Mouse (Mus musculus): ENCODE measurements around the gene Srp54a.
"Not testable (repeated sequence)": the region's sequence is repeated elsewhere in the genome, so short reads cannot be mapped to it uniquely, and the experiment has no call there.

Srp54a gene

GRCm38 (mm10) chr12:55079726-55080600 is at the start of gene Srp54a, which contains the start of gene 2700097O09Rik:
Gene Srp54a, plus strand, starts transcription at chr12:55080262.
Gene 2700097O09Rik, minus strand, starts transcription at chr12:55080110.
- peak; percentile 97 for DNase-seq (ENCODE audit: low spot score)

DNA sequence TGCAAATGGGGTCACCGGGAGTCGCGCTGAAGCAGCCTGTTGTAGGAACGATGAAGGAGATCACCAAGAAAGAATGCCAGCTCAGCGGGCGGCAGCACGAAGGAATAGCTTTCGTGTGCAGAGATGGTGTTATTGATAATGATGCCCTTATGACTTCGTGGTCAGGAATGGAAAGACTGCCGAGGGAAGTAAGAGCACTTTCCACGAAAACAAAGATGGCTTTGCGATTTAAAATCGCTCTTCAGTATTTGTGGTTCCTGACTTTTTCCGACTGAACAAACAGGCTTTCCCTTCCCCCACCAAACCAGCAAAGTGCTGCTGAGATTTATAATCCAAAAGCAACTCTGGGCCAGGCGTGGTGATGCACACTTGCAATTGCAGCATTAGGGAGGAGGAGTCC is 39.1 kb upstream of the Srp54a start:
- no peak for DNase-seq (ENCODE audit: low spot score)

GRCm38 (mm10) chr12:55049731-55050353 is 30.2 kb upstream of the Srp54a start:
- no peak for DNase-seq (ENCODE audit: low spot score)

- DNase-seq (ENCODE audit: low spot score): no peak
Observed at GRCm38 (mm10) chr12:55051210-55052173, 28.6 kb upstream of the Srp54a start.

GRCm38 (mm10) chr12:55053267-55053666 is 26.8 kb upstream of the Srp54a start:
- DNase-seq (ENCODE audit: low spot score): no peak

- no peak for DNase-seq (ENCODE audit: low spot score)
Observed at GRCm38 (mm10) chr12:55054551-55055241, 25.4 kb upstream of the Srp54a start.

DNA sequence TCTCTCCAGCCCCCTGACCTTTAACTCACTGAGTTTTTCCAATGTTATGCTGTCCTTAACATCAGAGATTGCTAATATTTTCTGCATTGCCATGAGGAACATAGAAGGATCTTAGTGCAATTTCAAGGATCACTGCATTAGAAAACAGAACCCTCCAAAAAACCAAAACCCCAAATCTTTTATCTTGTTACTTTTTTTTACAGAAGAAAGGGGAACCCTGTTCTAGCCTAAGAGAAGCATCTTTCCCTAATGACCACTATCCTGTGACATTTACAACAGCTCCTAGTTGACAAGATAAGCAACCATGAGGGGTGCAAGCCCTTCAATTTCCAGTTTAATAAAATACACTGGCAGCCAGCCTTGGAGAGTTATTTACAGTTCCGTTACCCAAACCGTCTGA is 23.4 kb upstream of the Srp54a start:
- no peak for DNase-seq (ENCODE audit: low spot score)

DNA sequence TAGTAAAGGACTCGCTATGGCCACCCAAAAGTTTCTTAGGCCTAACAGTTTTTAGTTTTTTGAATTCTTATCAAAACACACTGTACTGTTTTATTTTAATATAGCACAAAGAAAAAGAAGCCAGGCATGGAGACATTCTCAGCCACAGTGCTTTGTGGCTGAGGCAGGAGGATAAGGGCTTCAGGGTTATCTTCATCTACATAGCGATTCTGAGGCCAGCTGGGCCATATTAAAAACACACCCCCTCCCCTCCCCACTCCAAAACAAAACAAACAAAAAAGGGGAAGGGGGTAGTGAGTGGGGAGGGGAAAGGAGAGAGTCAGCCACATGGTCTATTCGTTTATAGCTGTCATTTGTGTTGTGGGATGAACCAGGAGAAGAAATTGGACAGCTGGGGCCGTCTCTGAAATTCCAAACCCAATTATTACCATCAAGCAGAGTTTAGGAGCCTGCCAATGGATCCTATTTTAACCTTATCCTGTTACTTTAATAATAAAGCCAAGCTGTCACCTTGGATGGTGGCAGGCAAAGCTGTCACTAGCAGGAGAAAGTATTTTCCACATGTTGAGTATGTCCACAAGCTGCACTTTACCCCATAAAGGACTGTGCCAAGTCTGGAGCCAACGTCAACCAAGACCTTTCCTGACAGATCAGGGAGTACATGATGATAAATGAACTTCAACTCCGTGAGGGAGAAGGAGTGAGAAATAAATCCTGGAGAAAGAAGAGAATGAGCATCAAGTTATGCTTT is 21.0 kb upstream of the Srp54a start:
- DNase-seq (ENCODE audit: low spot score): no peak

DNA sequence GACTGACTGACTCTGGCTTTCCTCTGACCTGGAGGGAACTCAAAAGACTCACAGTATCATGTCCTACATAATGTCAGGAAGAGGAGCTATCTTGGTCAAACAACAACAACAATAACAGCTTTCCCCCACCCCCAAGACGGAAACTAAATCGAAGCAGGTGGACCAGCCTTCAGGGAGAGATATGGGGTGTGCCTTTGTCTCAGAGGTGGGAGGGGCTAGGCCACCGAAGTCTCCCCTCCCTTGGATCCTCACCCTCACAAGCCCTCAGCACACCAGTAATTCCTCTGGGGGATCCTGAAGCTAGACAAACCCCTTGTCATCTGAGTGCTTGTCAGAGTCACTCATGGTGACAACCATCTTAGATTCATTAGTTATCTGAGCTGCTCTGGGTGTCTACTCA is 20.2 kb upstream of the Srp54a start:
- no peak for DNase-seq (ENCODE audit: low spot score)

- no peak for DNase-seq (ENCODE audit: low spot score)
Observed at GRCm38 (mm10) chr12:55060212-55060898, 19.7 kb upstream of the Srp54a start.

DNA sequence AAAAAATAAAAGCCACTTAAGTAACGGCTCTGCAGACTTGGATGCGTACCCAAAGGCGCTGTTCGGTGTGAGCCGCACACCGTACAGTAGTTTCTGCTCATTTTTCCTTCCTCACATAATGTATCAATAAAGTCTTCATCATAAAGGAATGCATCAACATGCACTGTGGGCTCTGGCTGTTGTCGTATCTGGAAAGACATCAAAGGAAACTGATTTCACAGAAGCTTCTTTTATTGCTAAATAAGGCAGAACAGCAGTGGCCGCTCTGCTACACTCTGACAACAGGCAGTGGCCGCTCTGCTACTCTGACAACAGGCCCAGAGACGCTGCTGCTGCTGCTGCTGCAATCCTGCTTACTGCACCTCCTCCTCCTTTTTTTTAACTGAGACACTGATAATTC is 19.1 kb upstream of the Srp54a start:
- no peak for DNase-seq (ENCODE audit: low spot score)

GRCm38 (mm10) chr12:55062141-55062540 is 17.9 kb upstream of the Srp54a start:
- DNase-seq (ENCODE audit: low spot score): no peak

DNA sequence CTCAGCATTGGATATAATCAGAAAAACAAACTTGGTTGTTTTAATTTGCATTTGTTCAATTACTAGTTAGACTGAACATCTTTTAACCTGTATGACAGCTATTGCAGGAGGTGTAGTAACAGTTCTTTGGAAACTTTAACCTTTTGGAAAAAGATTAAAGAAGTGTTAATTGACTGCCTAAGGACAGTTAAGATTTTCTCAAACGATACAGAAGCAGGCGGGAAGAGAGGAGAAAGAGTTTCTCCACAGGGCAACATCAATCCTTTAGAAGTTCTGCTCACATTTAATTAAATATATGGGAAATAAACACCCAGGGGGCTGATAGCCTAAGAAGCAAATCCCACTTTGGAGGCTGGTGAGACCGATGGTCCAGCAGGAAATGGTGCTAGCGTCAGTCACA is 7.6 kb upstream of the Srp54a start:
- no peak for DNase-seq (ENCODE audit: low spot score)

- no peak for DNase-seq (ENCODE audit: low spot score)
Observed at GRCm38 (mm10) chr12:55073686-55074085, 6.4 kb upstream of the Srp54a start.

- DNase-seq (ENCODE audit: low spot score): no peak
Observed at GRCm38 (mm10) chr12:55075296-55075695, 4.8 kb upstream of the Srp54a start.

- DNase-seq (ENCODE audit: low spot score): peak; percentile 8
Observed at GRCm38 (mm10) chr12:55078706-55079105, 1.4 kb upstream of the Srp54a start.

- not testable (repeated sequence) for DNase-seq (ENCODE audit: low spot score)
Observed at GRCm38 (mm10) chr12:55080601-55080942, 510 bp downstream of the Srp54a start.

- not testable (repeated sequence) for DNase-seq (ENCODE audit: low spot score)
Observed at GRCm38 (mm10) chr12:55092127-55092526, 12.1 kb downstream of the Srp54a start.

- DNase-seq (ENCODE audit: low spot score): not testable (repeated sequence)
Observed at GRCm38 (mm10) chr12:55112616-55113015, 32.6 kb downstream of the Srp54a start.

DNA sequence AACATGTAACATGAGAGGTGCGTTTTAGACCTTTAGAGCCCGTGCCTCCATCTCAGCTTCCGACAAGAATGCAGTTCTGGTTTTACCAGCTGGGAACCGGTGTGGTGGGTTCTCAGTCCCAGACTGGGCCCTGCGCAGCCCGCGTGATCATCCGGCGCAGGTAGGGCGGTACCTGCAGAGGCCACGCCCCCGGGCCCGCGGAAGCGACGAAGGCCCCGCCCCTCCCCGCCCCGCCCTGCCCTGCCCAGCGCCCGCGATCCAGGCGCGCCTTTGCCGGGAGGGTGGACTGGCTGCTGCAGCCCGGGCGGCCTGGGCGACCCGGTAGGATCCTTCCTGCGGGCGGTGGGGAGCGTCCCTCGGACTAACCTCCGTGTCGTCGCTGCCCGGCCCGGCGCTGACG is 44.2 kb downstream of the Srp54a start, which contains the start of gene Fam177a:
TSS of gene Fam177a (plus strand) at position 228 of the 400 bp plus-strand sequence.
- not testable (repeated sequence) for DNase-seq (ENCODE audit: low spot score)

All from retina, embryonic 14.5 days (tissue).